Mouse (Mus musculus): ENCODE results near the gene Rnf7.
"Not testable (repeated sequence)": the region's sequence is repeated elsewhere in the genome, so short reads cannot be mapped to it uniquely, and the experiment has no call there.

Gene Rnf7

GRCm38 (mm10) chr9:96478071-96478888 is at the start of gene Rnf7:
TSS of gene Rnf7 (minus strand) at chr9:96478675.
- peak; percentile 52 for DNase-seq (ENCODE audit: extremely low read depth, low read depth, low spot score)

DNA sequence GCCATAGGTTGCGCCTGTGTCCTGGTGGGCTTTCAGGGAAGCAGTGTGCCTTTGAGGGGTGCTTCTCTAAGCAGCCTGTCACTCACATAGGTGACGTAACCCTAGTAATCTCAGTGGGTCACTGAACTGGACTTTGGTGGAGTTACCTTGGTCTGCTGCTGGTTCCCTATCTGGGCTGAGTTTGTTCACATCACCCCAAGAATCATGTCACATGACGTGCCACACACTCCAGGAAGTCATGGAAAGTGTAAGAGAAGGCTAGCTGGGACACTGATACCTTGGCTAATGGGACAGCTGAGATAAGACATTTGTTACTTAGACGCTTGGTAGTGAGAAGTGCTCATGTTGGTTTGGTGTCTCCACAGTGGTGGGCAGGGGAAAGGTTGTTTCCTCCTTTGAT is 47.5 kb upstream of the Rnf7 start:
- no peak for DNase-seq (ENCODE audit: extremely low read depth, low read depth, low spot score)

GRCm38 (mm10) chr9:96524972-96525506 is 46.6 kb upstream of the Rnf7 start, which contains the start of gene Gm28729:
TSS of gene Gm28729 (minus strand) at chr9:96525264.
- DNase-seq (ENCODE audit: extremely low read depth, low read depth, low spot score) = no peak

DNA sequence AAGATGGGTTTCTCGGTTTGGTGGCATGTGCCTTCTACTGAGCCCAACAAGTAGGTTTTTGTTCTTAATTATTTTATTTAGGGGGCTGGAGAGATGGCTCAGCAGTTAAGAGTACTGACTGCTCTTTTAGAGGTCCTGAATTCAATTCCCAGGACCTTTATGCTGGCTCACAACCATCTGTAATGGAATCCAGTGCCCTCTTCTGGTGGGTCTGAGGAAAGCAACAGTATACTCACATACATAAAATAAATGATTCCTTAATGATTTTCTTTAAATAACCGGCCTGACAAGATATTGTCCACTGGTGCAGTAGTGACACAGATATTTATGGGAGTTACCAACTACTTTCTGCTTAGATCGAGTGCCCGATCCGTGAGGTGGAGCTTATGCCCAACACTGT is 44.7 kb upstream of the Rnf7 start:
- DNase-seq (ENCODE audit: extremely low read depth, low read depth, low spot score) = no peak

- DNase-seq (ENCODE audit: extremely low read depth, low read depth, low spot score) = not testable (repeated sequence)
These were observed 43.1 kb upstream of the Rnf7 start for GRCm38 (mm10) chr9:96521574-96521973.

GRCm38 (mm10) chr9:96517429-96517828 is 39.0 kb upstream of the Rnf7 start:
- DNase-seq (ENCODE audit: extremely low read depth, low read depth, low spot score) = no peak

DNA sequence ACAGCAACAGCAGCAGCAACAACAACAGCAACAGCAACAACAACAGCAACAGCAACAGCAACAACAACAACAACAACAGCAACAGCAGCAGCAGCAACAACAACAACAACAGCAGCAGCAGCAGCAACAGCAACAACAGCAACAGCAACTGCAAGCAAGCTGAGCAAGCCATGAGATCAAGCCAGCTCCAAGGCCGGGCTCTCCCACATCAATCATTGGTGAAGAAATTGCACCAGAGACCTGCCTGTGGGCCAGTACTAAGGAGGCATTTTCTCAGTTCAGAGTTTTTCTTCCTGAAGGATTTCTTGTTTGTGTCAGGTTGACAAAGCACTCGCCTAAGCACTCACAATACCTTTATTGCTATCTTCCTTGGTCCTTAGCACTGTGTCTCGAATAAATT is 38.3 kb upstream of the Rnf7 start:
- DNase-seq (ENCODE audit: extremely low read depth, low read depth, low spot score) = no peak

GRCm38 (mm10) chr9:96515737-96516136 is 37.3 kb upstream of the Rnf7 start:
- no peak for DNase-seq (ENCODE audit: extremely low read depth, low read depth, low spot score)

DNA sequence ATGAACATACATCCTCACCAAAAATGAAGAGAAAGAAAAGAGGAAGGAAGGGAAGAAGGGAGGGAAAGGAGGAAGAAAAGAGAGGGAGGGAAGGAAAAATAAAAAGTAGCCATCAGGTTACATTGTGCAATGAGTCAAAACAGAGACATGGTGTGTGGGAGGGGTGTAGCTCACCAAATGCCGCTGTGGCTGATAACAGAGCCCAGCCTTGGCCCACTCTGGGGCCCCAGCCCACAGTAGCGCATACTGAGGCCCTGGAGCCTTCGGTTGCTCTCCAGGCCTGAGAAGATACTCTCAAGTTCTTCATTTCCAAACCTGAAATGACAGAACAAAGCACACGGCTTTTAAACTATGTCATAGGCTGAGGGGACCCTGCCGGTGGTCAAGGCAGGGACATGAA is 35.8 kb upstream of the Rnf7 start:
- DNase-seq (ENCODE audit: extremely low read depth, low read depth, low spot score) = no peak

GRCm38 (mm10) chr9:96506011-96506498 is 27.6 kb upstream of the Rnf7 start:
- DNase-seq (ENCODE audit: extremely low read depth, low read depth, low spot score) = no peak

DNA sequence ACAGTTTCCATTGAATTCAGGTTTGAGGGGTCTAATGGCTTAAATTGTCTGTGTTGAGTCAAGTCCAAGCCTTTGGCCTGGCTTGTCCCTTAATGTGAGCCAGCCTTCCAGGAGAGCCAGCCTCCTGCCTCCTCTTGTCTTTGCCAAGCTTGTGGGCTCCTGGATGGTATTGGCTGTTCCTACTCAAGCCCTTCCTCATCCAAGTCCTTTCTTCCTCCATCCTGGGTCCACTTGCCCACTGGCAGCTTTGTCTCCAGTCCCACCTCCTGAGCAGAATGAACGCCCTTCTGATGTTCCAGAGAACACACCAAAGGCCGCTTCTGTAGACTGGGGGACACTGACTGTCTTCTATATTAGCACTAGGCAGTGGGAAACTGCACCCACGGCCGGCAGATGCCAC is 26.7 kb upstream of the Rnf7 start:
- no peak for DNase-seq (ENCODE audit: extremely low read depth, low read depth, low spot score)

- no peak for DNase-seq (ENCODE audit: extremely low read depth, low read depth, low spot score)
These were observed 25.8 kb upstream of the Rnf7 start for GRCm38 (mm10) chr9:96504116-96504895.

- DNase-seq (ENCODE audit: extremely low read depth, low read depth, low spot score) = no peak
These were observed 24.6 kb upstream of the Rnf7 start for GRCm38 (mm10) chr9:96502856-96503610.

- DNase-seq (ENCODE audit: extremely low read depth, low read depth, low spot score) = no peak
These were observed 22.7 kb upstream of the Rnf7 start for GRCm38 (mm10) chr9:96501217-96501616.

DNA sequence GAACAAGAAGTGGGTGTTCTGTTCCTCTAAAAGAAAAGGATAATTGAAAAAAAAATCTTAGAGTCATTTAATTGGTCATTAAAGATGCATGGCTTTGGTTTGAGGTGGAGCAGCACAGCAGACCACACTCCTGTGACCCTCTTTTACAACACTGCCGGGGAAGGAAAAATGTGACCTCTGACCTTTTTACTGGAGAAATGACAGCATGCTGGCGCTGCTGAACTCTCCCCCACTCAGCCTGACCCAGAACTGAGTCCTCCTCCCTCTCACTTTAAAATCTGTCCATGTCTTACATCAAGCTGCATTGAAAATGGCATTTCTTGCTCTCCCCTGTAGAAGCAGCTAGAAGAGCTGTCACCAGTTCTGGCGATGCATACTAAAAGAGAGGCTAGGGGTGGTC is 14.7 kb upstream of the Rnf7 start:
- no peak for DNase-seq (ENCODE audit: extremely low read depth, low read depth, low spot score)

- DNase-seq (ENCODE audit: extremely low read depth, low read depth, low spot score) = no peak
These were observed 13.3 kb upstream of the Rnf7 start for GRCm38 (mm10) chr9:96491810-96492209.

- DNase-seq (ENCODE audit: extremely low read depth, low read depth, low spot score) = not testable (repeated sequence)
These were observed 9.4 kb upstream of the Rnf7 start for GRCm38 (mm10) chr9:96487869-96488268.

DNA sequence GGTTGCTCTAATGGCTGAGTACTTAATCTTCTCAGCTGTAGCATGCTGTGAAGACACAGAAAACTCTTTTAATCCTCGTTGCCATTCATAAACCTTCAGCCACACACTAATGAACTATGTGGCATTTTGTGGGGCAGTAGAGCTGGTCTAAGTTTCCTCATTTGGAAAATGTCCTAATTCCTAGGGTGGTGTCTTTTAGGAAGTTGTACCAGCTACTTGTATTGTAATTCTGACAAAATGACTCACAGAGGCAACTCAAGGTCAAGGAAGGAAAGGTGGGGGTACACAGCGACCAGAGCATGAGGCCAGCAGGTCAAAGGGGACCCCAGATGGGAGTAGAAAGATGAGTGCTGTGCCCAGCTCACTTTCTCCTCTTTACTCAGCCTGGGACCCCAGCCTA is 5.2 kb upstream of the Rnf7 start:
- DNase-seq (ENCODE audit: extremely low read depth, low read depth, low spot score) = no peak

DNA sequence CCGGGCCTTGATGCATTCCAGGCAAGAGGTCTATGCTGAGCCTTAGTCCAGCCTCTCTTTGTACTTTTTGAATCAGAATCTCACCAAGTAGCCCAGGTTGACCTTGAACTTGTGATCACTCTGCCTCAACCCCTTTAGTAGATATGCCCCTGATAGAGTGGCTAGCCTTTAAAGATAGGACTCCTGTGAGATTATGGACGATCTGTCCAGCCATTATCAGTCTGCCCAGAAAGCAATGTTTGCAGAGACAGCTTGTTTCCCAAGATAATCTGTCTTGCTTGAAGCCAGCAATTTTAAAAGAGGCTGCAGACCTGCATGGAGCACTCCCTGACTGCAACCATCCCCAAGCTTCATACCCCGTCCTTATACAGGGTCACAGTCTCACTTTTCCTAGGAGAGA is 4.6 kb upstream of the Rnf7 start:
- DNase-seq (ENCODE audit: extremely low read depth, low read depth, low spot score) = no peak

- no peak for DNase-seq (ENCODE audit: extremely low read depth, low read depth, low spot score)
These were observed 6.1 kb downstream of the Rnf7 start for GRCm38 (mm10) chr9:96472356-96472755.

- DNase-seq (ENCODE audit: extremely low read depth, low read depth, low spot score) = not testable (repeated sequence)
These were observed 6.8 kb downstream of the Rnf7 start for GRCm38 (mm10) chr9:96471681-96472080.
